Mouse (Mus musculus): ENCODE measurements at regions not wholly inside any gene's neighbourhood (a gene's known extent, or its start where the extent isn't known, plus 50 kb on each side); places are given as distances from the start of the nearest gene placed in this dataset.

DNA sequence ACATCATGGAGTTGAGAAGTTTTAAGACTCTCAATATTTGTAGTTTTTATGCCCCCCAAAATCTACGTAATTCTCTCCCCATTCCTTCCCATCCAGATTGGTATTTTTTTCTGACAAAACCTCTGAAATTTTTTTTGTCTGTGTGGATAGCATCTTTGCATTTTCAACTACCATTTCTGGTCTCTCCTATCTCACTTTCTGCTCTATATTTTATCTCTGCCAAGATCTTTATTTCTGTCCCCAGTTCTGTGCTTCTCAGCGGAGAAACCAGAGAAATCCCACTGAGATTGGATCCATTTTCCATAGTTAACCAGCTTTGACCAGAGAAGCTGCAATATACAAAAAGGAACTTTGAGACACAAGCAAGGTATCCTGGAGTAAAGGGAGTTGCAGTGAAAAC, 65.9 kb downstream of the Olfr16 start:
- peak; percentile 7 for DNase-seq (ENCODE audit: low read depth, low spot score)

DNA sequence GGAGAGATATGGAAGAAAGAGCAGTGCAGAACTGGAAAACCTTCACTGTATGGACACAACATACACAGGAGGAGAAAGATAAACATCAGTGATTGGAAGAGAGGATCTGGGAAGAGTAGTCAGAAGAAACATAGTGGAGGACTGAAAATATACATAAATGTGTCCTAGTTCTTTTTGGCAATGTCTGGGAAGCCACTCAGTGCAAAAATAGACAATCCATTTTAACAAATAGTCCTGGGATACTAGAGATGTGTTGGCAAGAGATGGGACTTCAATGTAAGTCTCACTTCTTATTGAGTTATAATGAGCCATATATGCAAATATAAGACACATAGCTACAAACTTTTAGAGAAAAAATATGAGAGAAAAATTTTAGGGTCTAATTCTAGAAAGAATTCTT, 83.1 kb downstream of the Olfr16 start:
- peak; percentile 15 for DNase-seq (ENCODE audit: low read depth, low spot score)

Data from brain, adult 2 months (tissue).